Mouse (Mus musculus) testis, adult 10 weeks (tissue): ENCODE results near the gene Vmn1r117. TPM values are rescaled to one million over a fixed set of nuclear protein-coding genes. Genes with fewer than 3 reads are reported as not detected.

Source experiments
- polyA plus RNA-seq: library from polyadenylated mRNA; stranded (reverse); fragments of 350-450 nt; fragmentation: Illumina TruSeq; extraction: RNeasy Lipid Tissue Mini Kit (QIAGEN cat#74804); gene quantifications from one replicate; pipeline ENCODE4 v1.2.3, GENCODE M21; 2014; ENCODE audit warnings: low read depth, low replicate concordance

The Vmn1r117 gene
- not detected for polyA plus RNA-seq

GRCm38 (mm10) chr7:20884021-20884420 is at the start of gene Vmn1r117:
TSS of gene Vmn1r117 (minus strand) at chr7:20884121.

GRCm38 (mm10) chr7:20912247-20912646 is 28.3 kb upstream of the Vmn1r117 start, which contains the start of gene Vmn1r118:
TSS of gene Vmn1r118 (minus strand) at chr7:20912347.

GRCm38 (mm10) chr7:20871956-20872355 is 12.0 kb downstream of the Vmn1r117 start, which contains the start of gene Vmn1r116:
TSS of gene Vmn1r116 (plus strand) at chr7:20872256.

GRCm38 (mm10) chr7:20844885-20845284 is 39.0 kb downstream of the Vmn1r117 start, which contains the start of gene Vmn1r115:
TSS of gene Vmn1r115 (minus strand) at chr7:20844985.

Other genes with a start within 250 kb of the Vmn1r117 start
- not detected for gene Vmn1r107, start 215.2 kb downstream of the Vmn1r117 start, polyA plus RNA-seq
- gene Vmn1r111, start 180.9 kb downstream of the Vmn1r117 start, polyA plus RNA-seq: not detected
- 0.20 TPM for gene Gm10668, start 153.5 kb downstream of the Vmn1r117 start, polyA plus RNA-seq
- not detected for gene Vmn1r112, start 112.9 kb downstream of the Vmn1r117 start, polyA plus RNA-seq
- gene Vmn1r113, start 96.8 kb downstream of the Vmn1r117 start, polyA plus RNA-seq: not detected
- gene Vmn1r114, start 71.9 kb downstream of the Vmn1r117 start, polyA plus RNA-seq: not detected
- gene Vmn1r115, start 39.1 kb downstream of the Vmn1r117 start, polyA plus RNA-seq: not detected
- not detected for gene Vmn1r116, start 11.9 kb downstream of the Vmn1r117 start, polyA plus RNA-seq
- not detected for gene Vmn1r118, start 28.2 kb upstream of the Vmn1r117 start, polyA plus RNA-seq
- gene Vmn1r119, start 128.3 kb upstream of the Vmn1r117 start, polyA plus RNA-seq: not detected
- not detected for gene Vmn1r120, start 169.7 kb upstream of the Vmn1r117 start, polyA plus RNA-seq
- gene Vmn1r121, start 214.4 kb upstream of the Vmn1r117 start, polyA plus RNA-seq: not detected